Mouse (Mus musculus): ENCODE measurements around the gene Ago1. TPM values are rescaled to one million over a fixed set of nuclear protein-coding genes. Genes with fewer than 3 reads are reported as not detected.

Ago1 gene
- polyA plus RNA-seq, 1 experiment from 2014 or later = 1.1 TPM

Other genes starting within 250 kb of the Ago1 start
- gene Map7d1, start 212.2 kb downstream of the Ago1 start, polyA plus RNA-seq (2015; fragmentation: Nextera tagmentation; extraction: Ambion mirVana) = 6.7 and 7.7 TPM in 2 replicates
- gene Trappc3, start 206.3 kb downstream of the Ago1 start, polyA plus RNA-seq (2015; fragmentation: Nextera tagmentation; extraction: Ambion mirVana) = 32.1 and 32.6 TPM in 2 replicates
- gene Col8a2, start 181.8 kb downstream of the Ago1 start, polyA plus RNA-seq (2015; fragmentation: Nextera tagmentation; extraction: Ambion mirVana) = 1.1 TPM in 2 replicates
- 26.0 and 29.4 TPM in 2 replicates for gene Adprhl2, start 146.9 kb downstream of the Ago1 start, polyA plus RNA-seq (2015; fragmentation: Nextera tagmentation; extraction: Ambion mirVana)
- gene Tekt2, start 142.9 kb downstream of the Ago1 start, polyA plus RNA-seq (2015; fragmentation: Nextera tagmentation; extraction: Ambion mirVana) = 0.17 and 0.50 TPM in 2 replicates
- gene Ago3, start 39.0 kb downstream of the Ago1 start, polyA plus RNA-seq (2015; fragmentation: Nextera tagmentation; extraction: Ambion mirVana) = 5.1 and 5.2 TPM in 2 replicates
- gene Ago4, start 64.9 kb upstream of the Ago1 start, polyA plus RNA-seq (2015; fragmentation: Nextera tagmentation; extraction: Ambion mirVana) = 0.17 and 0.31 TPM in 2 replicates
- gene Clspn, start 88.4 kb upstream of the Ago1 start, polyA plus RNA-seq (2015; fragmentation: Nextera tagmentation; extraction: Ambion mirVana) = 35.2 and 36.4 TPM in 2 replicates
- gene 5730409E04Rik, start 141.2 kb upstream of the Ago1 start, polyA plus RNA-seq (2015; fragmentation: Nextera tagmentation; extraction: Ambion mirVana) = 0.21 and 0.25 TPM in 2 replicates
- 236 and 256 TPM in 2 replicates for gene Psmb2, start 209.0 kb upstream of the Ago1 start, polyA plus RNA-seq (2015; fragmentation: Nextera tagmentation; extraction: Ambion mirVana)